Mouse (Mus musculus) cerebellum, adult (tissue): Measurements from ENCODE around the gene Zfp973.
"Not testable (repeated sequence)": the region's sequence is repeated elsewhere in the genome, so short reads cannot be mapped to it uniquely, and the experiment has no call there.

Experiments used
- ATAC-seq: cut with Nextera tagmentation; 2 replicates; pipeline ENCODE4 v1.9.2; 2017; ENCODE audit warnings: mild to moderate bottlenecking, moderate library complexity, mixed read lengths; ENCODE audit not compliant: insufficient number of reproducible peaks, low FRiP score, low TSS enrichment

Zfp973 gene

GRCm38 (mm10) chr2:176670222-176670621 is at the start of gene Zfp973:
TSS of gene Zfp973 (plus strand) at chr2:176670522.
- not testable (repeated sequence) for ATAC-seq

GRCm38 (mm10) chr2:176636244-176636643 is 34.1 kb upstream of the Zfp973 start, which contains the start of gene Gm14308:
TSS of gene Gm14308 (minus strand) at chr2:176636344.
- ATAC-seq, result not testable (repeated sequence)

- ATAC-seq, result not testable (repeated sequence)
These were observed 37.7 kb downstream of the Zfp973 start, which contains the start of gene Gm14305 for GRCm38 (mm10) chr2:176708051-176708450. TSS of gene Gm14305 (plus strand) at chr2:176708328.
